In the genomic region with DNA sequence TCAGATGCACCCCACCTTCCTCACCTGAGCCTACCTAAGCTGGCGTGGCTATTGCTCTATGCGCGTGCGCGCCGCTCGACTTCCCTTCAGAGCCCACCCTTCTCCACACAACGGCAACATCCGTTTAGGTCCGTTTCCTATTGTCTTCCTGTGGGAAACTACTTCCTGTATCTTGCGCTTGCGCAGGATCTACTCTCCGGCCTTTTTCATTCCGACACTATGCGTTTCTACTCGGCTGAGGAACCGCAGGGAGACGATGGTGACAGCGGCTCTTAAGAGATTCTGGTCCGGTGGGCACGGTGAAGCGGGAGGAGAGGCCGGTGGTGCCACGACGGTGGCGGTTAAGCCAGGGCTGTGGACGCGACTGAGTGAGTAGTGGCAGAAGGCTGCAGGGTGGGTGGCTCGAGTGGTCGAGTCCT, we compare ENCODE assay signal across 8 mouse cellular contexts. TPM values are rescaled to one million over a fixed set of nuclear protein-coding genes. Genes with fewer than 3 reads are reported as not detected.
DNase-seq lines count a peak whose midpoint lies in the region; ATAC-seq lines count a peak whose summit lies in the region.

A gene (plus strand): TSS at position 20 of the 419 bp plus-strand sequence.
A gene (minus strand): TSS at position 126 of the 419 bp plus-strand sequence.

- H3K9ac ChIP-seq in heart, embryonic 13.5 days = peak within 1 kb of the TSS; percentile 91
- H3K9ac ChIP-seq in liver, embryonic 12.5 days = peak within 1 kb of the TSS; percentile 91
- peak within 1 kb of the TSS; percentile 86 for H3K9ac ChIP-seq in stomach, embryonic 15.5 days

- 0% methylated on average over 30 of the region's 30 CpGs for WGBS in heart, embryonic 13.5 days
- WGBS in liver, embryonic 12.5 days (ENCODE audit: insufficient replicate concordance) = under 1% methylated on average over 30 of the region's 30 CpGs
- 0% methylated on average over 30 of the region's 30 CpGs for WGBS in stomach, embryonic 15.5 days

- peak within 1 kb of the TSS; percentile 68 for H3K27ac ChIP-seq in brown adipose tissue, adult 24 weeks (replicated peaks; ENCODE audit: low read depth, low read length)
- peak within 1 kb of the TSS; percentile 85 for H3K27ac ChIP-seq in heart, embryonic 13.5 days (replicated peaks)
- peak within 1 kb of the TSS; percentile 81 for H3K27ac ChIP-seq in liver, embryonic 12.5 days
- peak within 1 kb of the TSS; percentile 87 for H3K27ac ChIP-seq in stomach, embryonic 15.5 days

- peak within 1 kb of the TSS; percentile 99 for H3K4me2 ChIP-seq in heart, embryonic 13.5 days
- peak within 1 kb of the TSS; percentile 96 for H3K4me2 ChIP-seq in liver, embryonic 12.5 days
- H3K4me2 ChIP-seq in stomach, embryonic 15.5 days = peak within 1 kb of the TSS; percentile 92

- H3K9me3 ChIP-seq in heart, embryonic 13.5 days = no peaks in the 10 kb centered on the region
- no peaks in the 10 kb centered on the region for H3K9me3 ChIP-seq in liver, embryonic 12.5 days (replicated peaks)
- H3K9me3 ChIP-seq in stomach, embryonic 15.5 days = no peaks in the 10 kb centered on the region

- H3K27me3 ChIP-seq in heart, embryonic 13.5 days (replicated peaks) = no peaks in the 10 kb centered on the region
- H3K27me3 ChIP-seq in liver, embryonic 12.5 days (replicated peaks) = no peaks in the 10 kb centered on the region
- H3K27me3 ChIP-seq in stomach, embryonic 15.5 days (replicated peaks) = no peaks in the 10 kb centered on the region

- DNase-seq in CD4-positive, CD25-positive, alpha-beta regulatory T cell, adult 2 months (ENCODE audit: low read depth, low spot score) = peak; percentile 95
- peak; percentile 73 for DNase-seq in fat pad, adult 2 months (ENCODE audit: extremely low read depth, low read depth, low spot score)
- peak; percentile 91 for DNase-seq in kidney, postnatal 10 days
- DNase-seq in natural killer cell, adult 2 months (ENCODE audit: low spot score in 2 of 2) = peak; percentile 90 to 92

- peaks cover 63% of the 10 kb centered on the region for H3K36me3 ChIP-seq in heart, embryonic 13.5 days
- H3K36me3 ChIP-seq in liver, embryonic 12.5 days = peaks cover 56% of the 10 kb centered on the region
- H3K36me3 ChIP-seq in stomach, embryonic 15.5 days = peaks cover 28% of the 10 kb centered on the region

- peaks cover 5% of the 10 kb centered on the region for H3K4me1 ChIP-seq in brown adipose tissue, adult 24 weeks (ENCODE audit: control insufficient read depth, insufficient read depth, insufficient read length, low read length)
- peaks cover 28% of the 10 kb centered on the region for H3K4me1 ChIP-seq in heart, embryonic 13.5 days
- H3K4me1 ChIP-seq in liver, embryonic 12.5 days = peaks cover 35% of the 10 kb centered on the region
- H3K4me1 ChIP-seq in stomach, embryonic 15.5 days = peaks cover 14% of the 10 kb centered on the region

- H3K4me3 ChIP-seq in brown adipose tissue, adult 24 weeks (ENCODE audit: insufficient read depth, low read depth, low read length) = peak within 1 kb of the TSS; percentile 90
- H3K4me3 ChIP-seq in heart, embryonic 13.5 days = peak within 1 kb of the TSS; percentile 96
- H3K4me3 ChIP-seq in liver, embryonic 12.5 days = peak within 1 kb of the TSS; percentile 83
- H3K4me3 ChIP-seq in stomach, embryonic 15.5 days (replicated peaks) = peak within 1 kb of the TSS; percentile 82

- ATAC-seq in heart, embryonic 13.5 days (ENCODE audit: extremely low read depth, insufficient number of reproducible peaks, low FRiP score, low TSS enrichment) = peak; percentile 71
- peak; percentile 86 for ATAC-seq in liver, embryonic 12.5 days
- peak; percentile 90 for ATAC-seq in stomach, embryonic 15.5 days (ENCODE audit: insufficient read depth, low FRiP score, low read depth)

RNA-seq across cellular contexts. Expression of the first gene that starts in this region (rescaled TPM):
- polyA plus RNA-seq in brown adipose tissue, adult 24 weeks (2012; ENCODE audit: insufficient read depth, insufficient read length, missing spikeins) = 30.3 and 31.1 TPM in 2 replicates
- polyA plus RNA-seq in heart, embryonic 13.5 days (2015; fragmentation: Nextera tagmentation; extraction: Ambion mirVana) = 23.1 and 25.2 TPM in 2 replicates
- 31.6 and 32.8 TPM in 2 replicates for polyA plus RNA-seq in liver, embryonic 12.5 days (2016; fragmentation: Nextera tagmentation; extraction: Ambion mirVana)
- polyA plus RNA-seq in stomach, embryonic 15.5 days (2015; fragmentation: Nextera tagmentation; extraction: Ambion mirVana) = 25.4 and 29.9 TPM in 2 replicates

RNA-seq across cellular contexts. Expression of the second gene that starts in this region (rescaled TPM):
- polyA plus RNA-seq in brown adipose tissue, adult 24 weeks (2012; ENCODE audit: insufficient read depth, insufficient read length, missing spikeins) = 12.7 and 14.6 TPM in 2 replicates
- 15.2 and 16.6 TPM in 2 replicates for polyA plus RNA-seq in heart, embryonic 13.5 days (2015; fragmentation: Nextera tagmentation; extraction: Ambion mirVana)
- 10.0 and 10.5 TPM in 2 replicates for polyA plus RNA-seq in liver, embryonic 12.5 days (2016; fragmentation: Nextera tagmentation; extraction: Ambion mirVana)
- polyA plus RNA-seq in stomach, embryonic 15.5 days (2015; fragmentation: Nextera tagmentation; extraction: Ambion mirVana) = 31.3 and 33.8 TPM in 2 replicates

Comparison
In these comparisons a context has a peak if more than half of its experiments do, and no peak if none do; other contexts are left out.
1. Peak in every context shown above with its lines: DNase-seq, ATAC-seq, H3K4me3 ChIP-seq and H3K27ac ChIP-seq.